Mouse (Mus musculus) MEL (cell line): ENCODE data around the gene Jmjd8. TPM values are rescaled to one million over a fixed set of nuclear protein-coding genes. Genes with fewer than 3 reads are reported as not detected.

Source experiments
- DNase-seq: peaks from one replicate; pipeline ENCODE4 v3.0.0; 2011; ENCODE audit warnings: low read depth, low spot score
- H3K27ac ChIP-seq: 2 replicates; pipeline ENCODE4 v1.5.1; 2012; ENCODE audit warnings: low read depth, mild to moderate bottlenecking, control low read depth, low read length, moderate library complexity; ENCODE audit not compliant: control insufficient read depth
- H3K27me3 ChIP-seq, 2 experiments: fragments of 150-350 bp in 1 of 2; sonication (generic) in 1 of 2; 2 replicates each; pipeline ENCODE4 v1.6.1; 2012; ENCODE audit warnings: low read length in 2 of 2, mild to moderate bottlenecking in 2 of 2, improper control_type of control experiment in 1 of 2, moderate library complexity in 1 of 2; ENCODE audit not compliant: insufficient read depth in 2 of 2, control insufficient read depth in 1 of 2
- H3K36me3 ChIP-seq, 2 experiments: 2 replicates each; pipeline ENCODE4 v1.6.1; 2012 to 2014; ENCODE audit warnings: low read length in 2 of 2, improper control_type of control experiment in 1 of 2, inconsistent platforms in 1 of 2, mild to moderate bottlenecking in 1 of 2; ENCODE audit not compliant: insufficient read depth in 2 of 2, control insufficient read depth in 1 of 2
- H3K4me1 ChIP-seq, 2 experiments: fragments of 150-350 bp in 1 of 2; sonication (generic) in 1 of 2; 2 replicates each; pipeline ENCODE4 v1.6.1; 2012; ENCODE audit warnings: low read length in 2 of 2, improper control_type of control experiment in 1 of 2, mild to moderate bottlenecking in 1 of 2; ENCODE audit not compliant: insufficient read depth in 2 of 2, control insufficient read depth in 1 of 2
- H3K4me3 ChIP-seq, 2 experiments: fragments of 150-350 bp in 1 of 2; sonication (generic) in 1 of 2; 2 replicates each; pipeline ENCODE4 v1.5.1; 2012; ENCODE audit warnings: low read depth in 2 of 2, low read length in 2 of 2, mild to moderate bottlenecking in 2 of 2, moderate library complexity in 2 of 2, control low read depth in 1 of 2, improper control_type of control experiment in 1 of 2; ENCODE audit not compliant: control insufficient read depth in 1 of 2, insufficient read depth in 1 of 2
- H3K79me2 ChIP-seq: 2 replicates; pipeline ENCODE4 v1.6.1; 2012; ENCODE audit warnings: mild to moderate bottlenecking, low read length, moderate library complexity; ENCODE audit not compliant: control insufficient read depth, poor library complexity, insufficient read depth
- H3K9ac ChIP-seq: 2 replicates; pipeline ENCODE4 v1.6.1; 2012; ENCODE audit warnings: low read depth, mild to moderate bottlenecking, control low read depth, low read length, moderate library complexity; ENCODE audit not compliant: control insufficient read depth, poor library complexity, severe bottlenecking
- H3K9me3 ChIP-seq: fragments of 150-350 bp; sonication (generic); replicated peaks from 2 replicates; pipeline ENCODE4 v1.6.1; 2012; ENCODE audit warnings: mild to moderate bottlenecking, low read length, improper control_type of control experiment, moderate library complexity; ENCODE audit not compliant: insufficient read depth
- BHLHE40 ChIP-seq: IDR thresholded peaks from 2 replicates; pipeline ENCODE4 v1.6.1; 2012; ENCODE audit warnings: low read depth, mild to moderate bottlenecking, inconsistent platforms, low read length, improper control_type of control experiment, borderline replicate concordance
- CHD1 ChIP-seq: IDR thresholded peaks from 2 replicates; pipeline ENCODE4 v1.6.1; 2012; ENCODE audit warnings: low read depth, mild to moderate bottlenecking, inconsistent platforms, low read length, improper control_type of control experiment
- E2F4 ChIP-seq: IDR thresholded peaks from 2 replicates; pipeline ENCODE4 v1.6.1; 2011; ENCODE audit warnings: low read depth, low read length, improper control_type of control experiment, borderline replicate concordance
- HCFC1 ChIP-seq: IDR thresholded peaks from 2 replicates; pipeline ENCODE4 v1.6.1; 2012; ENCODE audit warnings: low read depth, mild to moderate bottlenecking, inconsistent platforms, low read length, improper control_type of control experiment, moderate library complexity
- KAT2A ChIP-seq: conservative IDR thresholded peaks from 2 replicates; pipeline ENCODE4 v1.6.1; 2012; ENCODE audit warnings: low read depth, low read length, improper control_type of control experiment, inconsistent platforms
- MAFK ChIP-seq: IDR thresholded peaks from 2 replicates; pipeline ENCODE4 v1.6.1; 2011; ENCODE audit warnings: low read depth, mild to moderate bottlenecking, low read length, improper control_type of control experiment, borderline replicate concordance
- MAX ChIP-seq: IDR thresholded peaks from 2 replicates; pipeline ENCODE4 v1.6.1; 2011; ENCODE audit warnings: low read length, improper control_type of control experiment
- MAZ ChIP-seq: IDR thresholded peaks from 2 replicates; pipeline ENCODE4 v1.6.1; 2012; ENCODE audit warnings: low read depth, mild to moderate bottlenecking, inconsistent platforms, low read length, improper control_type of control experiment
- MXI1 ChIP-seq: IDR thresholded peaks from 2 replicates; pipeline ENCODE4 v1.6.1; 2011; ENCODE audit warnings: mild to moderate bottlenecking, low read depth, low read length, improper control_type of control experiment
- MYB ChIP-seq: IDR thresholded peaks from 2 replicates; pipeline ENCODE4 v1.6.1; 2011; ENCODE audit warnings: mild to moderate bottlenecking, low read depth, low read length, improper control_type of control experiment
- MYC ChIP-seq: IDR thresholded peaks from 2 replicates; pipeline ENCODE4 v1.6.1; 2011; ENCODE audit warnings: low read depth, mild to moderate bottlenecking, low read length, improper control_type of control experiment, moderate library complexity
- NELFE ChIP-seq: IDR thresholded peaks from 2 replicates; pipeline ENCODE4 v1.6.1; 2011; ENCODE audit warnings: low read depth, low read length, improper control_type of control experiment
- NRF1 ChIP-seq: IDR thresholded peaks from 2 replicates; pipeline ENCODE4 v1.6.1; 2014; ENCODE audit warnings: low read depth, mild to moderate bottlenecking, inconsistent platforms, low read length, improper control_type of control experiment, moderate library complexity; ENCODE audit not compliant: poor library complexity, insufficient read depth, severe bottlenecking
- POLR2AphosphoS2 ChIP-seq: IDR thresholded peaks from 2 replicates; pipeline ENCODE4 v1.6.1; 2011; ENCODE audit warnings: low read length, improper control_type of control experiment
- POLR2AphosphoS5 ChIP-seq: IDR thresholded peaks from 2 replicates; pipeline ENCODE4 v1.6.1; 2012; ENCODE audit warnings: low read depth, borderline replicate concordance, mild to moderate bottlenecking, inconsistent platforms, low read length, moderate library complexity, mixed read lengths
- TAL1 ChIP-seq: IDR thresholded peaks from 2 replicates; pipeline ENCODE4 v1.6.1; 2012; ENCODE audit warnings: mild to moderate bottlenecking, inconsistent platforms, low read length, moderate library complexity, mixed read lengths
- TCF12 ChIP-seq: IDR thresholded peaks from 2 replicates; pipeline ENCODE4 v1.6.1; 2014; ENCODE audit warnings: low read depth, mild to moderate bottlenecking, inconsistent platforms, low read length, improper control_type of control experiment, moderate library complexity
- UBTF ChIP-seq: IDR thresholded peaks from 2 replicates; pipeline ENCODE4 v1.6.1; 2012; ENCODE audit warnings: low read depth, mild to moderate bottlenecking, inconsistent platforms, low read length, improper control_type of control experiment, moderate library complexity, borderline replicate concordance; ENCODE audit not compliant: insufficient read depth
- ZC3H11A ChIP-seq: IDR thresholded peaks from 2 replicates; pipeline ENCODE4 v1.6.1; 2012; ENCODE audit warnings: low read depth, mild to moderate bottlenecking, inconsistent platforms, low read length, improper control_type of control experiment
- ZKSCAN1 ChIP-seq: IDR thresholded peaks from 2 replicates; pipeline ENCODE4 v1.6.1; 2012; ENCODE audit warnings: low read depth, mild to moderate bottlenecking, inconsistent platforms, low read length, improper control_type of control experiment, moderate library complexity
- polyA plus RNA-seq, 2 experiments: library from polyadenylated mRNA; stranded (reverse) in 1 of 2; unstranded in 1 of 2; fragments of >175 nt in 1 of 2; fragments of >200 nt in 1 of 2; gene quantifications; 2 replicates each; pipeline versions ENCODE4 v1.2.1 to v1.2.4; 2012; ENCODE audit warnings: low replicate concordance in 2 of 2, low read depth in 1 of 2; ENCODE audit not compliant: insufficient read length in 2 of 2, insufficient read depth in 1 of 2, missing spikeins in 1 of 2
- total RNA-seq: library from RNA; depleted of rRNA; stranded (reverse); fragments of 300-350 nt; gene quantifications from 2 replicates; pipeline ENCODE4 v1.2.3, GENCODE M21; 2012

Gene Jmjd8
- total and polyA plus RNA-seq, 3 experiments: 12.9 to 23.9 TPM; not detected in 1

- TF ChIP-seq MYC: no peak
- TF ChIP-seq BHLHE40: no peak
- TF ChIP-seq TCF12: no peak
- TF ChIP-seq MAZ: no peak
- TF ChIP-seq MAX: no peak
- TF ChIP-seq POLR2AphosphoS5: no peak
- no peak for TF ChIP-seq MAFK
- no peak for TF ChIP-seq MYB
- no peak for TF ChIP-seq ZKSCAN1
- TF ChIP-seq MXI1: no peak
- no peak for TF ChIP-seq POLR2AphosphoS2
- no peak for TF ChIP-seq ZC3H11A
- TF ChIP-seq NELFE: no peak
- no peak for TF ChIP-seq CHD1
- TF ChIP-seq HCFC1: no peak
- no peak for TF ChIP-seq E2F4
- no peak for TF ChIP-seq NRF1
- no peak for TF ChIP-seq UBTF
- no peak for TF ChIP-seq TAL1
- TF ChIP-seq KAT2A: no peak
- peaks cover 0 to 4% of the 10 kb centered on the region in 2 experiments; a peak in 1 of 4 replicates for H3K36me3 ChIP-seq
- peaks cover 6% of the 10 kb centered on the region for H3K79me2 ChIP-seq
- H3K4me3 ChIP-seq: no peak overlapping the region
- no peaks in the 10 kb centered on the region for H3K9me3 ChIP-seq
- H3K27ac ChIP-seq: no peak overlapping the region
- H3K4me1 ChIP-seq: peaks cover 0 to 4% of the 10 kb centered on the region in 2 experiments; a peak in 1 of 4 replicates
- no peak for DNase-seq
- peaks cover 0 to 2% of the 10 kb centered on the region in 2 experiments; a peak in 2 of 4 replicates for H3K27me3 ChIP-seq
- H3K9ac ChIP-seq: no peak overlapping the region
Measured at GRCm38 (mm10) chr17:25818851-25819780, 9.6 kb upstream of the Jmjd8 start.
